Mouse (Mus musculus) liver, postnatal 0 days (tissue): ENCODE measurements around the gene Slc35f6. TPM values are rescaled to one million over a fixed set of nuclear protein-coding genes. Genes with fewer than 3 reads are reported as not detected.

Experiments used
- ATAC-seq: fragments of 200-750 bp; cut with Nextera tagmentation; 2 replicates; pipeline ENCODE4 v1.8.0; 2017; ENCODE audit warnings: mild to moderate bottlenecking, moderate library complexity
- DNase-seq: peaks from one replicate; pipeline ENCODE4 v3.0.0-alpha.2; 2016
- H3K27ac ChIP-seq: fragments of 300-500 bp; sonication (generic); 2 replicates; pipeline ENCODE4 v1.5.1; 2014; ENCODE audit warnings: antibody characterized with exemption, moderate library complexity, mild to moderate bottlenecking, low read depth
- H3K27me3 ChIP-seq: fragments of 300-500 bp; sonication (generic); 2 replicates; pipeline ENCODE4 v1.6.1; 2014; ENCODE audit warnings: low read length, control low read depth, mixed read lengths; ENCODE audit not compliant: insufficient read depth
- H3K36me3 ChIP-seq: fragments of 300-500 bp; sonication (generic); replicated peaks from 2 replicates; pipeline ENCODE4 v1.6.1; 2014; ENCODE audit warnings: mild to moderate bottlenecking, control low read depth, low read length, moderate library complexity, mixed read lengths; ENCODE audit not compliant: insufficient read depth
- H3K4me1 ChIP-seq: fragments of 300-500 bp; sonication (generic); 2 replicates; pipeline ENCODE4 v1.6.1; 2014; ENCODE audit warnings: antibody characterized with exemption, mild to moderate bottlenecking, control low read depth; ENCODE audit not compliant: insufficient read depth
- H3K4me2 ChIP-seq: fragments of 300-500 bp; sonication (generic); 2 replicates; pipeline ENCODE4 v1.6.1; 2014; ENCODE audit warnings: low read depth, mild to moderate bottlenecking, low read length, moderate library complexity, mixed read lengths
- H3K4me3 ChIP-seq: fragments of 300-500 bp; sonication (generic); 2 replicates; pipeline ENCODE4 v1.5.1; 2014; ENCODE audit warnings: low read depth, low read length
- H3K9ac ChIP-seq: fragments of 300-500 bp; sonication (generic); replicated peaks from 2 replicates; pipeline ENCODE4 v1.6.1; 2014; ENCODE audit warnings: mild to moderate bottlenecking, moderate library complexity
- H3K9me3 ChIP-seq: fragments of 300-500 bp; sonication (generic); 2 replicates; pipeline ENCODE4 v1.6.1; 2016; ENCODE audit warnings: mild to moderate bottlenecking, control low read depth, low read length, mixed read lengths
- CTCF ChIP-seq: sonication (generic); IDR thresholded peaks from 2 replicates; pipeline ENCODE4 v1.5.1; 2016; ENCODE audit warnings: antibody characterized with exemption, low read depth
- EP300 ChIP-seq: IDR thresholded peaks from 2 replicates; pipeline ENCODE4 v1.6.1; 2016; ENCODE audit warnings: antibody characterized with exemption, low read depth, mild to moderate bottlenecking
- WGBS: fragments of 180-500 bp; shearing (Covaris S2); extraction: QIAGEN DNeasy Blood & Tissue Kit; methylation state at CpG from one replicate; pipeline ENCODE4 v1.1.7; 2014; ENCODE audit not compliant: insufficient replicate concordance; 5-methylcytosine and 5-hydroxymethylcytosine counted together
- polyA plus RNA-seq: library from polyadenylated mRNA; unstranded; fragments of >200 nt; fragmentation: Nextera tagmentation; extraction: Ambion mirVana; gene quantifications from 2 replicates; pipeline ENCODE4 v1.2.1, GENCODE M21; 2015

The Slc35f6 gene
- 13.8 and 14.2 TPM in 2 replicates for polyA plus RNA-seq

- peak; percentile 94 for DNase-seq
- Histone ChIP-seq H3K36me3 (no peaks in the 10 kb centered on the region; the same call in none of the 2 replicates), H3K27me3 (no peaks in the 10 kb centered on the region), H3K4me3 (peak within 1 kb of the TSS; percentile 99), H3K9ac (peak within 1 kb of the TSS; percentile 90), H3K4me1 (peaks cover 24% of the 10 kb centered on the region), H3K27ac (peak within 1 kb of the TSS; percentile 78), H3K4me2 (peak within 1 kb of the TSS; percentile 98), H3K9me3 (no peaks in the 10 kb centered on the region)
- TF ChIP-seq CTCF, result no peak
- TF ChIP-seq EP300, result no peak
- ATAC-seq, result peak; percentile 94
- under 1% methylated on average over 37 of the region's 38 CpGs for WGBS
Observed at GRCm38 (mm10) chr5:30647815-30648560, at the start of gene Slc35f6. Gene Slc35f6, plus strand, starts transcription at chr5:30647933.

DNA sequence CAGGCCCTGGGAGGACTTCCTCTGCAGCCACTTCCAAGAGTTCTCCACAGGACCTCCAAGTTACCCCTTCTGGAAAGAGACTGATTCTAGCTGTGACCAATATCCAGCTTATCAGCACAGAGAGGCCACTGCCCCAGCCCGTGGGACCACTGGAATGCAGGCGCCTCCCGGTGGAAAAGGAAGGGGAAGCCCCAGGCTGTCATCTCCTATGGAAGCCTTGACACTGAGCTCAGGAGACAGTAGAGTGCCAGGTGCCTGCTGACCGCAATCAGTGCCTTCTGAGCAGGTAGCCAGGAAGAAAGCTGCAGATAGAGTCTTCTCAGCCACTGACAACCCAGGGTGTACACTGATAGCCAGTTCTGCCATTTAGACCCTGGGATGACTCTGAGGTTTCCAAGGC lies 46.3 kb upstream of the Slc35f6 start:
- no peak for DNase-seq
- Histone ChIP-seq H3K36me3 (no peaks in the 10 kb centered on the region), H3K27me3 (no peaks in the 10 kb centered on the region), H3K27ac (no peak overlapping the region), H3K9ac (no peak overlapping the region), H3K4me1 (no peaks in the 10 kb centered on the region), H3K9me3 (no peaks in the 10 kb centered on the region), H3K4me3 (no peak overlapping the region), H3K4me2 (no peak overlapping the region)
- WGBS, result 15% methylated on average over 4 of the region's 4 CpGs
- TF ChIP-seq CTCF (peak; percentile 33), EP300 (no peak)
- no peak for ATAC-seq

DNA sequence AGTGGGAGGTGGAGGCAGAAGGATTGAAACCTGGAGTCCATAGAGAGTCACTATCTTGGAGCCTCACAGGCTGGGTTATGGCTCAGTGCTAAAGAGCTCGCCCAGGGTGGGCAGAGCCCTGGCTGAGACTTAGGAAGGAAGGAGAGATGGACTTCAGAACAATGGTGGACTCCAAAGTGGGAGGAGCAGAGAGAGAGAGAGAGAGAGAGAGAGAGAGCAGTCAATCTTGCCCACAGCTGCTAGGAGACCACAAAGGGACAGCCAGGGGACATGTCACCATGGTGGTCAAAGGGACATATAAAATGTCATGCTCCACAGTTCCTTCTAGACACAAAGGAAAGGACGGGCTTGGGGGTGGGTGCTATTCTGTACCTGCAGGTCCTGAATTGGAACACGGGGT lies 44.5 kb upstream of the Slc35f6 start:
- Histone ChIP-seq H3K36me3 (no peaks in the 10 kb centered on the region), H3K9ac (no peak overlapping the region), H3K4me1 (no peaks in the 10 kb centered on the region), H3K4me3 (no peak overlapping the region), H3K27ac (no peak overlapping the region), H3K9me3 (no peaks in the 10 kb centered on the region), H3K27me3 (no peaks in the 10 kb centered on the region), H3K4me2 (no peak overlapping the region)
- TF ChIP-seq EP300 (no peak), CTCF (no peak)
- WGBS, result 66% methylated on average over 3 of the region's 3 CpGs
- DNase-seq (no peak), ATAC-seq (no peak)

DNA sequence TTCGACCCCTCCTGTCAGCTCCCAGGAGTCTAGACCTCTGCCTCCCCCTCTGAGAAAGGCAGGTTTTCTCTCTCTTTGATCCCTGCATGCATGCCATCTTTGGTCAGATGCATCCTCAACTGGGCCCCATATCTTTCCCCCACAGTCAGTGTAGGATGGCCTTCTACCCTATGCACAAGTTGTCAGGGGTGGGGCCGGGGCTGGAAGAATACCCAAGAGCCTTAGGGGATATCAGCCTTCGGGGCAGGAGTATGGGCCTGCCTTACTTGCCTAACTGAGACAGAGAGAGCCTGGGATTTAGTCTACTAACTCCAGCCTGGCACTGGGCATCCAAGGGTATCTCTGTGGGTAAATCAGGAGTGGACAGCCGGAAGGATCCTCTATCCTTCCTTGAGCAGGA lies 43.8 kb upstream of the Slc35f6 start:
- WGBS, result 62% methylated on average over 4 of the region's 4 CpGs

DNA sequence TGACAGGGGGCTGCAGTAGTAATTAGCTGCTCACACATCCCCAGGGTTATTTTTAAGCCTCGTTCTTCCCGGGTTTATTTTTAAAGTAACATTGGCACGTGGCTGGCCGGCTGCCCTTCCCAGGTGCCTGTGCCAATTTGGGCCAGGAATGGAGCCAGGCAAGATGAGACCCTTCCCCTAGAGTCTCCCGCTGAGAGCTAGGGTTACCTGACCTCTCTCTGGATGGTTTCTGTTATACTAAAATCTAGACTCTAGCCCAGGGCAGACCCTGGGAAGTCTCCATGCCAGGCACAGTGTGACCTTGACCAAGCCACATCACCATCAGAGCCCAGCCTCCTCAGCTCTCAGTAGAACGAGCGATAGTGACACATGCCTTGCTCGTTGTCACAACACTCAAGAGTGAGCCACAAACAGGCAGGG lies 43.0 kb upstream of the Slc35f6 start:
- no peaks in the 10 kb centered on the region for H3K4me1 ChIP-seq
- no peak overlapping the region for H3K4me2 ChIP-seq
- no peak overlapping the region for H3K4me3 ChIP-seq
- H3K27me3 ChIP-seq, result no peaks in the 10 kb centered on the region
- no peak for ATAC-seq
- no peak overlapping the region for H3K9ac ChIP-seq
- H3K36me3 ChIP-seq, result no peaks in the 10 kb centered on the region
- DNase-seq, result no peak
- H3K27ac ChIP-seq, result no peak overlapping the region
- TF ChIP-seq CTCF (no peak), EP300 (no peak)
- WGBS, result 73% methylated on average over 8 of the region's 8 CpGs
- no peaks in the 10 kb centered on the region for H3K9me3 ChIP-seq

More for the DNA sequence above, 43.8 kb upstream of the Slc35f6 start:
- Histone ChIP-seq H3K9me3 (no peaks in the 10 kb centered on the region), H3K27me3 (no peaks in the 10 kb centered on the region), H3K27ac (no peak overlapping the region), H3K36me3 (no peaks in the 10 kb centered on the region), H3K4me3 (no peak overlapping the region), H3K4me2 (no peak overlapping the region), H3K9ac (no peak overlapping the region), H3K4me1 (no peaks in the 10 kb centered on the region)
- DNase-seq, result no peak
- no peak for TF ChIP-seq CTCF
- no peak for TF ChIP-seq EP300
- no peak for ATAC-seq

- Histone ChIP-seq H3K27me3 (no peaks in the 10 kb centered on the region), H3K36me3 (no peaks in the 10 kb centered on the region), H3K9ac (no peak overlapping the region), H3K9me3 (no peaks in the 10 kb centered on the region), H3K4me2 (no peak overlapping the region), H3K4me3 (no peak overlapping the region), H3K27ac (no peak overlapping the region), H3K4me1 (no peaks in the 10 kb centered on the region)
- 66% methylated on average over 6 of the region's 6 CpGs for WGBS
- TF ChIP-seq CTCF (no peak), EP300 (no peak)
- ATAC-seq (no peak), DNase-seq (no peak)
Observed at GRCm38 (mm10) chr5:30605649-30606048, 42.1 kb upstream of the Slc35f6 start.
